Mouse (Mus musculus) adrenal gland, postnatal 14 days (tissue): ENCODE results near the gene 4930524B15Rik. TPM values are rescaled to one million over a fixed set of nuclear protein-coding genes. Genes with fewer than 3 reads are reported as not detected.
A peak's percentile ranks its signal among the peaks of the same experiment; 100 is the strongest.
"Not testable (repeated sequence)": the region's sequence is repeated elsewhere in the genome, so short reads cannot be mapped to it uniquely, and the experiment has no call there.

Source experiments
- DNase-seq: peaks from one replicate; pipeline ENCODE4 v3.0.0; 2021; ENCODE audit warnings: mixed read lengths
- total RNA-seq: library from RNA; stranded (reverse); gene quantifications from 2 replicates; pipeline ENCODE4 v1.2.3, GENCODE M21; 2021

The 4930524B15Rik gene
- total RNA-seq, 1 experiment from 2014 or later: not detected

DNA sequence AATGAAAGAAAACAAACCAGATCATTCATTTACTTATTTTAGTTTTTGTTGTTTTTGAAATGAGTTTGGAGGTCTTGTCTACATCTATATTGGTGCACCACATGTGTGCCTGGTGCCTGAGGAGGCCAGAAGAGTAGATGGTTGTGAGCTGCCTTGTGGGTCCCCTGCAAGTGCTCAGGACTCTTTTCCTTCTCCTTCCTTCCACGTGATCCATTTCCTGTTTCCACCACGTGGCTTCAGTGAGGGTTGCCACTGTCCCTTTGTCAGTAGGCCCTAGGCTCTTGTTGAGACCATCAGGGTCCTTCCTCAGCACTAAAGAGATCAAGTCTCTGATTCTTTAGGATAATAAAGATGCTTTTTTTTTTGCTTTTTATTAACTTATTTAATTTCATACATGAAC lies 19.4 kb downstream of the 4930524B15Rik start:
- no peak for DNase-seq

DNA sequence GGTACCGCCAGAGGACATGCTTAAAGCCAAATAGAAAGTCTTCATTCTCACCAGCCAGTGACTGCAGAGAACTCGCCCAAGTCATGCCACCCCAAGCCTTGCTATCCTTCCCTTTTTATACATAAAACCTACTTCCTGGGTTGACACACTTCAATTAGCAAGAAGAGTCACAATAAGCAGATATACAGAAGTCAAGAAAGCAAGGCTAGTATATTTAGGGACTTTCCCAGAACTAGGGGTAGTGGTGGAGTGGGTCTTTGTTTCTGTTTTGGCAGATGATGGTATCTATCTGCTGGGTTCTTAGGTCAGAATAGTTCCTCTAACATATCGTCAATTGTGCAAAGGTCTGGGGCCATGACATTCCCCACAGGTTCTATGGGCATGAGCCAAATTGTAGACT lies 27.1 kb downstream of the 4930524B15Rik start:
- no peak for DNase-seq

DNA sequence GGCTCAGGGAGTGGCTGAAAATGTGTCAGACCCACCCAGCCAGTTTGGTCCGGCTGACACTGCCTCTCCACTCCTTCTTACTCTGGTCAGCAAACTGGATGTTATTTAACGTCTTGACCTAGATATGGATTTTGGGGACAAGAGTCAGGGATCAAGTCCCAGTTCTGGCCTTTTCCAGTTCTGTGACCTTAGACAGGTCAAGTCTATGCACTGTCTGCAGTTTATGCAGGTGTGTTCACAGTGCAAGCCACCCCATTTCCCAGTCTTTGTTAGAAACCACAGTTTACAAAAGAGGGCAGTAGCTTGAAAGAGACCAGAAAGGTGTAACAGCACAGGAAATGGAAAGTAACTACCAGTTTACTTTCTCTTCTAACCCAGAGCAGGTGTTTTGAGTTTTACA lies 34.3 kb downstream of the 4930524B15Rik start:
- DNase-seq: no peak

DNA sequence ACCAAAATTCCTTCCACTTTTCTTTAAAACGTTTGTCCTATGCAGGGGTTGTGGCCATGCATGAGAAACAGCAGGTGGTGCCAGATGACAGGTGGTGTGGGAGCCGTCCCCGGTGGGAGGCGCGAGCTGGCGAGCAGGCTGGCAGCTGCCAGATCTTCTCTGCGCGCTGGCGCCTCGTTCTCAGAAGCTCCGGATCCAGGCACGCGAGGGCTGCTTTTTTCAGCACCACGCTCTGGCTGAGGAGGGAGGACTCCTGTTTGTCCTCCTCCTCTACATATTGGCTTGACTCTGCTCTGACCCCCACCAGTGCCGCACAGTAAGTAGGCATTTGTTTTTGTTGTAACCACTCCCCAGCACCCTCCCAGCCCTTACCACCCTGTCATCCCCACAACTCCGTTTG lies 34.9 kb downstream of the 4930524B15Rik start, which contains the start of gene Nsg2:
Nsg2 (plus strand) TSS at position 183 of the 400 bp plus-strand sequence.
- peak; percentile 88 for DNase-seq

DNA sequence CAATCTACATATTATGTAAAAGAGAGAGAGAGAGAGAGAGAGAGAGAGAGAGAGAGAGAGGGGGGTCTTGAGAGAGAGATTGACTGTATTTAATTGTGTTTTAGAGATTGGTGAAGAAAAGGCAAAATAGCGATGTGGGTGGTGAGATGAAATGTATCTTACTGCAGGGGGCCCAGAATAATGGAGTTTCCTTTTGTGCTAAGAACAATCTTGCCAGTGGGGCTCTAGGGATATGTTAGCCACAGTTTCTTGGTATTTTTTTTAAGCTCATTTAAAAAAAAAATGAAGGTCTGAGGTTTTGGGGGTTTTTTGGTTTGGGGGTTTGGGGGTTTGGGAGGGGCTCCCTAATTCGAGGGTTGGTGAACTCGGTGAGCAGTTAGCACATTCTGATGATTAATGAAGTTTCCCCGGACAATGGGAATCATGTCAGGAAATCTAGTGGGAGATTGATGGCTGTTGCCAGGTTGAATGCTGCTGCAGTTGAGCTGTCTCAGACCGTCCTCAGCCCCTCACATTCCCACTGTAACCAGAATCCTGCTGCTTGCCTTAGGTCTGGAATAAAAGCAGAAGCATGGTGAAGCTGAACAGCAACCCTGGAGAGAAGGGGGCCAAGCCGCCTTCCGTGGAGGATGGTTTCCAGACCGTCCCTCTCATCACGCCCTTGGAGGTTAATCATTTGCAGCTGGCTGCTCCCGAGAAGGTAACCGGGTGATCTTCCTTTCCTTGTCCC lies 36.0 kb downstream of the 4930524B15Rik start:
- DNase-seq: no peak

DNA sequence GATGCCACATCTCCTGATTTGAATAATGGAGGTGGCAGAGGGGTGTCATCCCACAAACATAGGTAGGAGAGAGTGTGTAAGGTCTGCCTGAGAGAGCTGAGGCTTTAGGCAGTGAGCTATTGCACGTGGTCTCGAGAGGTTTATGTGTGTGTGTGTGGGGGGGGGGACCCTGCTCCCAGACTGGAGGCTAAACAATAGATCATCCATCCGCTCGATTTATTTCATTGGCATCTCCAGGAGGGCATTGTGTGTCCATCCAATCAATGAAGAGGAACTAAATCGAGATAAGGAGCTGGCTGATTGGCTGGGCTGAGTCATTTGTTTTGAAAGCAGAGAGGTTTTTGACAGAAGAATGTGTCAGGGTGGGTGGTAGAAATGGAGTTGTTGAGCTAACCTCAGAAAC lies 37.3 kb downstream of the 4930524B15Rik start:
- no peak for DNase-seq

DNA sequence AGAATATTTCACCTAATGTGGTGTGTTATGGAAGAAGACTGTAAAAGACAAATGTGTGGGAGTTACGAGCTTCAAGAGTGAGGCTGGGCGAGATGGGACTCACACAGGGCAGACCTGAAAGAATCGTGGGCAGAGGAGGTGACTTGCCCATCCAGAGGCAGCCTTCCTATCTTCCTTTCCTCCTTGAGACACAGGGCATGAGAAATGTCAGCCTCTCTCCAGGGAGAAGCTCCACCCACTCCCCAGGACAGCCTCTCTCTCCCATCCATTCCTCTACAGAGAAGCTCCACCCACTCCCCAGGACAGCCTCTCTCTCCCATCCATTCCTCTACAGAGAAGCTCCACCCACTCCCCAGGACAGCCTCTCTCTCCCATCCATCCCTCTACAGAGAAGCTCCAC lies 42.7 kb downstream of the 4930524B15Rik start:
- not testable (repeated sequence) for DNase-seq

DNA sequence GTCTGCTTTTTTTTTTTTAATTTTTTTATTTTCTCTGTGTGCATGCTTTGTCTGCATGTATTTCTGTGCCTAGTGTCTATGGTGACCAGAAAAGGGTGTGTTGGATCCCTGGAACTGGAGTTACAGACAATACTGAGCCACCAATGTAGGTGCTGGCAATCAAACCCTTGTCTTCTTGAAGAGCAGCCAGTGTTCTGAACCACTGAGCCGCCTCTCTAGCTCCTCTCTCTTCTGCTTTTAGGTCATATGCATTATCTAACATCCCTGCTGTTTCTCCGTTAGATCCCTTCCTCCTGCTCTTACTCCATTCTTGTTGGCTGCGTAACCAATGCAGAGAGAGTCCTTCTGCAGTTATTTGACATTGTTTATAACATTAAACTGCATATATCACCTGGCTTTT lies 43.5 kb downstream of the 4930524B15Rik start:
- no peak for DNase-seq

DNA sequence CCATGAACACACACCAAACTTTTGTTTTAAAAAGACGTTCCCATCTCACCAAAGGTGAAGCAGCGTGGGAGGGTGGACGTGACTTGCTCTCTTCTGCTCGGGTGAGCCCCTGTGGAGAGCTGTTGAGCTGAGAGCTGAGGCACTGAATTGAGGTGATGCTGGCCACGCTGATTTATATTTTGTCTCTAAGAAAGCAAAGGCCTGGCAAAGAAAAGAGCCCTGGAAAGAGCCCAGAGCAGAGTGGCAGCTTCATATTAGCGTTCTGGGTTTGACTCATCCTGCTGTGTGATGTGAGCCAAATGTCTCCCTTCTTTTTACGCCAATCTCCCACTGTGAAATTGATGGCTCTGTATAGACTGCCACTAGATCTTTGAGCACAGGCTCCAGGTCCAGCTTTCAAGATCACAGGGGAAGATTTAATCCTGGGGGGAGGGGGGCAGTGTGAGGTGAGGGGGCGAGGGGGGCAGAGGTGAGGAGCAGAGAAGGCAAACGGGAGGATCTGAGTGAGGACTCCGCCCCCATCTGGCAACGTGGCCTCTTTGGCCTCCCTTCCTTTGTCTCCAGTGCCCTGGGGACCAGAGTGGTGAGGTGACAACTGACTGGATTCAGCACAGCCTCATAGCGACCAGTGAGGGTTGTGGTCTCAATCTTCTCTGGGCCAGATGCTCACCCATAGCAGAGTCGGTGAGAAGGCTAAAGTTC lies 44.7 kb downstream of the 4930524B15Rik start:
- no peak for DNase-seq

DNA sequence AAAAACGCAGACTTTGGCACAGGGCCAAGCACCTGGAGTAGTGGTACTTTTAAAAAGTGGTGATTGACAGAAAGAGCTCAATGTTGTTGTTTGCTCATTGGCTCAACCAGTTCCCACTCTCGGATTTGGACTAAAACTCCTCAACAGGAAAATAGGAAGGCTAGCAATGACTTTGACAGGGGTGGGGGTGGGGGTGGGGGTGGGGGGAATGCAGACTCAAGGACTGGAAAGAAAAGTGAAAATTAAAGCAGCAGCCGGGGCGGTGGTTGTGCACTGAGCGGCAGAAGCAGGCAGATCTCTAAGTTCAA lies 45.2 kb downstream of the 4930524B15Rik start:
- DNase-seq: no peak

DNA sequence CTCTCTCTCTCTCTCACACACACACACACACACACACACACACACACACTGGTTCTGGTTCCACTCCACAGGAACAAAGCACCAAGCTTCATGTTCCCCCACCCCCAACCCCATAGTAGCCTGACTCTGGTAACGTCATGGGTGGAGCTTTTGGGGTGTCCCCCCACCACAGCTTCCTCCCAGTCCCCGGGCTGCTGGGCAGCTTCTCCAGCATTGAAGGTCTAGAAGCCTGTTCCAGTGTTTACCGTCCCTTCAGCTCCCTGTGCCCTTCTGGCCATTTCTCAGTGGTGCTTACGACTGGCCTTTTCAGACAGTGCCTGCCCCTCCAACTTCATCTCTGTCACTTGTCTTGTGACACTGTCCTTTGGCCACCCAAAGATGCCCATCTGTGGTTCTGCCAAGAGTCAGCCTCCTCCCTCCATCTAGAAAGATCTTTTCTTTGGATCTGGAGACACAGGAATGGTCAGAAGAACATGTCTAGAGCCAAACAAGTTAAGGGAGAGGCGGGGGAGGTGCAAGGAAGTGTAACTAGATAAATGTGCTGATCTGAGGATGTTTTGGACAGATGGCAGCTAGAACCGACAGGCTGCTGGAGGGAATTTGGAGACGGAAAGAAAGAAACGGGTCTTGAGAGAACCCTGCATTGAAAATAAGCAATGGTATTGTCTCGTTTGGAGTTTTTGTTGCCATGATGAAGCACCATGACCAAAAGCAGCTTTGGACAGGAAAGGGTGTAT lies 46.6 kb downstream of the 4930524B15Rik start:
- no peak for DNase-seq

DNA sequence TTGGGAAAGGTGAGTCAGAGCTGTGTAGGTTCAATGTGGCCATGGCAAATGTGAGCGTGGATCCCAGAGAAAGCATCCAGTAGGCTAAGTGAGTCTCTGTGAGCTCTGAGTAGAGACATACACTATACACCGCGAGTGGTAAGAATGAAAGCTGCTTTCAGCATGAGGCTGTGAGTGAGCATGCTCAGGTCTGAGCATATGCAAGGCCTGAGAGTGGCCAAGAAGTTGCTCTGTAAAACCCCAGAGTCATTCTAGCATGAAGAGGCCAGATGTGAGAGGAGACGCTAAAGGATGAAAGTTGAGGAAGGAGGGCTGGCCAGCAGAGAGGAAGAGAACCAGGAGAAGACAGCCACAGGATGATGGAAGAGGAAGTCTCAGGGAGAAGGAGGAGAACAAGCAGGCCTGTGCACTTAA lies 47.6 kb downstream of the 4930524B15Rik start:
- DNase-seq: no peak

DNA sequence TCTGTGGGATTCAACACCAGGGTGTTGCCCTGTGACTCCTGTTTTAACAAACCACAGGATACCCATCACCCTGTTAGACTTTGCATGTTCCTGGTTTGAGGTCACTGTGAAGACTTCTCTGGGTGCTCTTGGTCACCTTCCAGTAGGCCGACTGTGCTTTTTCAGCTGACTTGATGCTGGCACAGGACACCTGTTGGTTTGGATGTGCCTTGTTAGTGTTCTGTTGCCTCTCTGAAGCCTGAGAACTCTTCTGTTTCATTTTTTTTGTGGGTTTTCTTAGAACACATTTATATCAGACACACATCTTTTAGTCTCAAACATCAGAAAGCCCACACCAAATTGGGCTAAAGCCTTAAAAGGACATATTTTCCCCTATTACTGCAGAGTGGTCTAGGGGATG lies 48.2 kb downstream of the 4930524B15Rik start:
- DNase-seq: no peak

DNA sequence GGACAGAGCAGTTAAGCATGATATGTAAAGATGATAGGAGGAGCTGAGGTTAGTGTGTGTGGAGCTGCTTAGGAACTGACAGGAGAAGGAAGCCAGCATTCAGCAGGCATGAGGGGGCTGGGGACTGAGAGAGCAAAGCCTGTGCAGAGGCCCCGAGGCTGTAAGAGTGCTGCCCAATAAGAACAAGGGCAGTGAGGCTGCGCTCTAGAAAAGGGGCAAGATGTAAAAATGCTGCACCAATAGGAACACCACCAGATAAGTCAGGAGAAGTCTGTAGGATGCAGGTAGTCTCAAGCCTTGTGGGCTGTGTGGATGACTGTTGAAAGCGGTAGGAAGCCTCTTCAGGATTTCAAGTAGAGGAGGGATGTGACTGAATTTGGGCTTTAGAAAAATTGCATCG lies 52.8 kb downstream of the 4930524B15Rik start:
- DNase-seq: no peak

DNA sequence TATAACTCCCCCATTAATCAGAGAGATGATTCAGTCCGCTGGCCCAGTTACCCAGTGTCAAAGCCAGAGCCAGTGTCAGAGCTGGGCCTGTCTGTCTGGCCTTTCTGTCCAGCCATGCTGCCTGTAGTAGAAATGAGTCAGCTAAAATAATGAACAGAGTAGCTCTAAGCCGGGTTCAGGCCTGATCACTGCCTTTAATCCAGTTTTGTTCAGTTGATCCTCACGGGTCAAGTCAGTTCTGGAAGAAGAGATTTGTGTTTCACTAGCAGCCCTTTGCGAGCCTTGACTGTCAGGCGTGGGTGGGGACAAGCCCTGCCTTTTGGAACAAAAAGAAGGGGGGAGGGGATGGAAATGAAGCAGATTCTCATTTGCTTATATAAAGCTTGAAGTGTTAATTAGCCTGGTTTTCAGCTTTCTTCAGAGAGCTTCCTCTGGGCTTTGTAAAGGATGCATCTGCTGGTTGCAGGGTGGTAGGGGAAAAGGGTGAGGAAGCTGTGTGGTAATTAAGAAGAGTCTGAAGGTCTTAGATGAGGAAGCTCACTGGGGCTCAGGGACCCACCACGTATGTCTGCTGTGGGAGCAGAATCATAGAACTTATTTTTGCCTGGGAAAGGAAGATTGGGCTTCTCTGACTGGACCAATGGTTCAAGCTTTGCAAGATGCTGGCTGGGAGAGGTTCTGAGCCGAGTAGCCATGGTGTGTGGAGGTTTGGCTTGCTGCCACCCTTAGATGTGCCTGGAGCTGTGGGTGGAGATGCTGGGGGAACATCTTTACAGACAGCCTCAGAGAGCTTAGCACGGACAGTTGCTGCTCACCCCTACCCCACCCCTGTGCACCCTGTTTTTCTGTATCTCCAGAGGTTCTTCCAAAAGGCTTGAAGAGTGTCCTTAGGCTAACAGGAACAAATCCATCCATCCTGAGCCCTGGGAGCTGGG lies 54.9 kb downstream of the 4930524B15Rik start:
- peak; percentile 75 for DNase-seq

DNA sequence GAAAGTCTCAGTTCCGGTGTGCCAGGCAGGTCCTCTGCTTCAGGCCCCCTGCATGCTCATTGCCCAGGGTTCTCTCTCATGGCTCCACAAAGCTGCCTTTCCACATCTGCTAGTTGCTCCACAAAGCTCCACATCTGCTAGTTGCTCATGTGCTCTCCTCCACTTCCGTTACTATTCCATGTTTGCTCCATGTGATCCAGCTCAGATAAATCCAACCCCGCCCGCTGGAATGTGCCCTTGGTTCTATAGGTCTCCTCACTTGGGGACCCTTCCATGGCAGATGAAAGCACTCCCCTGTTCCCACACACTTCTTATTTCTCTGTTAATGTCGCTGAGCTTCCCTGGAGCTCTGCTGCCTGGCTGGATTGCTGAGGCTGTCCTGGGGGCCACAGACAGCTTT lies 61.2 kb downstream of the 4930524B15Rik start:
- DNase-seq: no peak

DNA sequence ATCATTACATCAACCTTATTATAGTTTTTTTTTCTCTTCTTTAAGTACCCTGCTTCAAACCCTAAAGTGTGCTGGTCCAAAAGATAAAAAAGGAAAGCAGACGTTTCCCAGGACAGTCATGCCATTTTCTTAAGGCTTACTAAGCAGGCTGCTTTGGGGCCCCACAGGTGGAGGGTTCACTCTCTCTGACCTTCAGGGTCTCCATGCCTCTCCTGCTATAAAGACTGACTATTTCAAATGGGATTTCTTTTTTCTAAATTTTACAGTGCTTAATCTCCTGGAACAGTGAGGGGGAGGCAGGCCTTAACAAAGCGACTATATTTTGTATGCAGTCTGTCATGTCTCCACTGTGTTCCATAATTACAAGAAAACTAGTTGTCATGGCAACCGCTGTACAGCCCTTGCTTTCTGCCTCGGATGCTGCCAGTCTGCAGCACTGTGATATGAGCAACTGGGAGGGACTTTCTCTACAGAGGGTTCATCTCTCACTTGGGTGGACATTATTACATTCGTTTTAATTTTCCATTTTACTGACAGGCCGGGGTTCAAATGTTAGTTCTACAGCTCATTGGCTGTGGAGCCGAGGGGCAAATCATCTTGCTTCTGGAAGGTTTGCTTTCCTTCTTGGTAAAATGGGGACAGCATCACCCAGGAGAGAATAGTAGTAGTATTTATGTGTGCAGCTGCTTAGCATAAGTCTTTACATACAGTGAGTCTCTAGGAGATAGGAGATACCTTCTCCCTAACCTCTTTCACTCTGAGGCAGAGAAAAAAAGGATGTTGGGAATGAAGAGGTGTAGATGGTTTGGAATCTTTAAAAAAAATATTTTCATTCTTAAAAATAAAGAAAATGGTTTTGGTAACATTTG lies 62.3 kb downstream of the 4930524B15Rik start:
- DNase-seq: no peak

DNA sequence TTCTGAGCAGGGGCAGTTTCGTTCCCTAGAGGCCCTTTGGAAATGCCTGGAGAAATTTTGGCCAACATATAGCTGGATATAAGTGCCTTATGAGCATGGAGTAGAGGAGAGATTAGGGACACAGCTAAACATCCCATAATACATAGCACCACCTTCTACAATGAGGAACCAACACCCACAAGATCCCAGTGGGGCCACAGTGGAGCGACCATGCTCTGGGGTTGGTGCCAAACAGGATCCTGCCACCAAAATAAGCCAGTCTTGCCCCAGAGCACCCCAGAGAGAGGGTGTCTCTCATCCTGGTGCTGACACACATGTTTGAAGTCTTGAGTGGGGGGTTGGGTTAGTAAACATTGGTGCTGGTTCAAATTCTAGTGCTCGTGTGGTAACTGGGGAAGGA lies 63.2 kb downstream of the 4930524B15Rik start:
- no peak for DNase-seq
